Mouse (Mus musculus) kidney, adult 2 months (tissue): ENCODE data around the gene Rgl2.

Source experiments
- CTCF ChIP-seq: fragments of 200-500 bp; conservative IDR thresholded peaks from 2 replicates; pipeline ENCODE4 v1.5.1; 2011; ENCODE audit warnings: low read depth, mild to moderate bottlenecking, control low read depth, low read length, moderate library complexity, mixed read lengths; ENCODE audit not compliant: insufficient read depth, insufficient read length
- POLR2A ChIP-seq: fragments of 200-500 bp; IDR thresholded peaks from one replicate; pipeline ENCODE4 v1.6.1; 2011; ENCODE audit warnings: low read depth, low read length, control low read depth

DNA sequence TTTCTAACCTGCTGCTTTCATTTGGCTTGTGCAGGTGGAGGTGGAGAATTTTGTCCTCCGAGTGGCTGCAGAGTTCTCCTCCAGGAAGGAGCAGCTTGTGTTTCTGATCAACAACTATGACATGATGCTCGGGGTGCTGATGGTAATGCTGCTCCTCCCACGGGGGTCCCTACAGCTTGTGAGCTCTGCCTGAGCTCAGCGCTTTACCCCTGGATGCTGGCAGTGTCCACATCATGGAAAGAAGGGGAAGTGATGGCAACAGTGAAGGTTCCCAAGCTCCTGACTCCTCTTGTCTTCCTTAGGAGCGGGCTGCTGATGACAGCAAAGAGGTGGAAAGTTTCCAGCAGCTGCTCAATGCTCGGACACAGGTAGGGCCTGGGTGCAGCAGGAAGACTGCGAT lies 33.5 kb downstream of the Rgl2 start:
- TF ChIP-seq POLR2A (no peak), CTCF (no peak)
